ENCODE assay signal across 18 mouse cellular contexts in the genomic region with DNA sequence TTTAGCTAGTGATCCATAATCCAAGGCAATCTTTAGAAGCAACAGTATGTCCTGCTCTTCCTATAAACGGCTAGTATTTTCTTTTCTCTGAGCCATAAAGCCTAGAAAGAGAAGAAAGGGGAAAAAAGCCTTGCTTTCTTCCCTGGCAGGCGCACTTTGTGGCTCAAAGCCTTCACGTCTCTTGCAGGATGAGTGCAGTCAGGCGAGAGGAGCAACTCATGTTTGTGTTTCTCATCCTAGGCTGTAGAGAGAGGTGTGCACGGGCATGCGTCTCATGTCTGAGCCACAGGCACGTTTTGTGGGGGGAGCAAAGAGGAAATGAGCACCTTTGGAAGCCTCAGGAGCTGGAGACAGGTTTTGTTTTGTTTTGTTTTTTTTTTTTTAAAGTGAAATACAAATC.
DNase-seq lines count a peak whose midpoint lies in the region; ATAC-seq lines count a peak whose summit lies in the region.
"Had no signal": no experiment of that assay in that cellular context is flagged by ENCODE, and none has a peak within 500 bp of the region (broad histone marks: within the 10 kb centered on the region; RNA-seq: fewer than 3 reads in every experiment).

No protein-coding gene starts in this region.

- peak overlapping the region; percentile 44 for H3K4me2 ChIP-seq in kidney, embryonic 16.5 days (replicated peaks; ENCODE audit: low read depth, low read length)
- H3K4me2 ChIP-seq in forebrain, embryonic 12.5 days = no peak overlapping the region; the same call in 1 of the 2 replicates
- peak overlapping the region; percentile 42 for H3K4me2 ChIP-seq in limb, embryonic 12.5 days
- H3K4me2 ChIP-seq in heart, embryonic 11.5 days = no peak overlapping the region
- H3K4me2 ChIP-seq: hindbrain, embryonic 12.5 days had no signal

- no peak overlapping the region for H3K27ac ChIP-seq in kidney, embryonic 16.5 days (ENCODE audit: low read length)
- 0 out of 2 replicates have a peak overlapping the region, but pooled peaks have one; percentile 35 for H3K27ac ChIP-seq in embryonic facial prominence, embryonic 10.5 days (replicated peaks)
- H3K27ac ChIP-seq in forebrain, embryonic 12.5 days = peak overlapping the region; percentile 81
- H3K27ac ChIP-seq in limb, embryonic 12.5 days = no peak overlapping the region
- no peak overlapping the region for H3K27ac ChIP-seq in heart, embryonic 11.5 days (ENCODE audit: low read depth, low read length)
- H3K27ac ChIP-seq: gastrocnemius, adult 2 months; hindbrain, embryonic 12.5 days; liver, embryonic 14.5 days had no signal

- peak overlapping the region; percentile 13; the same call in 1 of the 2 replicates for H3K4me3 ChIP-seq in kidney, embryonic 16.5 days (ENCODE audit: low read length)
- no peak overlapping the region for H3K4me3 ChIP-seq in embryonic facial prominence, embryonic 10.5 days
- no peak overlapping the region for H3K4me3 ChIP-seq in forebrain, embryonic 12.5 days (replicated peaks)
- H3K4me3 ChIP-seq in limb, embryonic 12.5 days (replicated peaks) = no peak overlapping the region
- no peak overlapping the region for H3K4me3 ChIP-seq in heart, embryonic 11.5 days (ENCODE audit: low read depth, low read length)
- H3K4me3 ChIP-seq: erythroblast, embryonic 14.5 days; gastrocnemius, adult 2 months; hindbrain, embryonic 12.5 days had no signal

- no peak for ATAC-seq in kidney, embryonic 16.5 days (ENCODE audit: low FRiP score, low TSS enrichment)
- ATAC-seq in forebrain, embryonic 12.5 days (ENCODE audit: low FRiP score) = no peak
- no peak for ATAC-seq in limb, embryonic 12.5 days (ENCODE audit: insufficient number of reproducible peaks, insufficient read depth, low FRiP score, low TSS enrichment, low read depth)
- ATAC-seq in heart, embryonic 11.5 days (replicated peaks; ENCODE audit: insufficient number of reproducible peaks, low FRiP score, low TSS enrichment) = no peak
- no peak for ATAC-seq in megakaryocyte, adult 5-6 weeks (ENCODE audit: poor library complexity, severe bottlenecking)
- ATAC-seq: intestine, embryonic 16.5 days had no signal

- H3K4me1 ChIP-seq in kidney, embryonic 16.5 days (ENCODE audit: insufficient read depth, low read length) = peaks cover 19% of the 10 kb centered on the region
- H3K4me1 ChIP-seq in embryonic facial prominence, embryonic 10.5 days = peaks cover 30% of the 10 kb centered on the region
- peaks cover 30% of the 10 kb centered on the region for H3K4me1 ChIP-seq in forebrain, embryonic 12.5 days
- peaks cover 25% of the 10 kb centered on the region for H3K4me1 ChIP-seq in limb, embryonic 12.5 days (replicated peaks)
- H3K4me1 ChIP-seq in heart, embryonic 11.5 days (ENCODE audit: control insufficient read depth, insufficient read depth, low read length) = no peaks in the 10 kb centered on the region
- H3K4me1 ChIP-seq: hindbrain, embryonic 12.5 days had no signal

- H3K9ac ChIP-seq in kidney, embryonic 16.5 days (replicated peaks; ENCODE audit: low read length) = no peak overlapping the region
- no peak overlapping the region for H3K9ac ChIP-seq in forebrain, embryonic 12.5 days
- H3K9ac ChIP-seq in limb, embryonic 12.5 days (replicated peaks) = no peak overlapping the region
- H3K9ac ChIP-seq in heart, embryonic 11.5 days (ENCODE audit: low read depth, low read length) = no peak overlapping the region
- H3K9ac ChIP-seq: hindbrain, embryonic 12.5 days; liver, embryonic 14.5 days had no signal

- no peaks in the 10 kb centered on the region for H3K36me3 ChIP-seq in kidney, embryonic 16.5 days (ENCODE audit: insufficient read depth, low read length)
- H3K36me3 ChIP-seq in embryonic facial prominence, embryonic 10.5 days (replicated peaks) = no peaks in the 10 kb centered on the region
- no peaks in the 10 kb centered on the region for H3K36me3 ChIP-seq in forebrain, embryonic 12.5 days (replicated peaks)
- no peaks in the 10 kb centered on the region for H3K36me3 ChIP-seq in limb, embryonic 12.5 days
- H3K36me3 ChIP-seq in heart, embryonic 11.5 days (ENCODE audit: control insufficient read depth, insufficient read depth, low read length) = no peaks in the 10 kb centered on the region
- H3K36me3 ChIP-seq: hindbrain, embryonic 12.5 days had no signal

- H3K27me3 ChIP-seq in kidney, embryonic 16.5 days (ENCODE audit: insufficient read depth, low read length) = no peaks in the 10 kb centered on the region
- H3K27me3 ChIP-seq in embryonic facial prominence, embryonic 10.5 days (replicated peaks; ENCODE audit: low read depth, poor library complexity, severe bottlenecking) = no peaks in the 10 kb centered on the region
- no peaks in the 10 kb centered on the region for H3K27me3 ChIP-seq in forebrain, embryonic 12.5 days
- H3K27me3 ChIP-seq in limb, embryonic 12.5 days = peaks cover 6% of the 10 kb centered on the region; the same call in 1 of the 2 replicates
- no peaks in the 10 kb centered on the region for H3K27me3 ChIP-seq in heart, embryonic 11.5 days (ENCODE audit: control insufficient read depth, insufficient read depth, low read length)
- H3K27me3 ChIP-seq: hindbrain, embryonic 12.5 days had no signal

- H3K9me3 ChIP-seq in kidney, embryonic 16.5 days (ENCODE audit: low read length) = no peaks in the 10 kb centered on the region
- H3K9me3 ChIP-seq in embryonic facial prominence, embryonic 10.5 days = no peaks in the 10 kb centered on the region
- H3K9me3 ChIP-seq in forebrain, embryonic 12.5 days = no peaks in the 10 kb centered on the region
- no peaks in the 10 kb centered on the region for H3K9me3 ChIP-seq in limb, embryonic 12.5 days
- no peaks in the 10 kb centered on the region for H3K9me3 ChIP-seq in heart, embryonic 11.5 days (replicated peaks; ENCODE audit: control insufficient read depth, low read length)
- H3K9me3 ChIP-seq: hindbrain, embryonic 12.5 days had no signal

- no peak for DNase-seq in kidney, adult 8-10 months
- no peak for DNase-seq in embryonic facial prominence, embryonic 10.5 days (ENCODE audit: low spot score)
- no peak for DNase-seq in urinary bladder, adult 18-20 months (ENCODE audit: low spot score in 2 of 2)
- DNase-seq: adrenal gland, postnatal 25 days; gastrocnemius, adult 2 months; heart, adult 18-20 months; layer of hippocampus, adult 9-11 months; lung, postnatal 14 days; thymus, postnatal 36 days had no signal

- 8% methylated on average over 7 of the region's 7 CpGs for WGBS in kidney, embryonic 16.5 days
- 59% methylated on average over 7 of the region's 7 CpGs for WGBS in embryonic facial prominence, embryonic 10.5 days
- 27% methylated on average over 7 of the region's 7 CpGs for WGBS in forebrain, embryonic 12.5 days
- 21% methylated on average over 7 of the region's 7 CpGs for WGBS in limb, embryonic 12.5 days
- WGBS in heart, embryonic 11.5 days (ENCODE audit: insufficient replicate concordance) = 69% methylated on average over 7 of the region's 7 CpGs

Comparison
In these comparisons a context has a peak if more than half of its experiments do, and no peak if none do; other contexts are left out.
1. H3K27ac ChIP-seq: peak in embryonic facial prominence, embryonic 10.5 days (single experiment) and forebrain, embryonic 12.5 days (single experiment); none in kidney, embryonic 16.5 days (single experiment), limb, embryonic 12.5 days (single experiment) and heart, embryonic 11.5 days (single experiment).
2. H3K4me2 ChIP-seq: peak in kidney, embryonic 16.5 days (single experiment) and limb, embryonic 12.5 days (single experiment); none in forebrain, embryonic 12.5 days (single experiment) and heart, embryonic 11.5 days (single experiment).